Mouse (Mus musculus): ENCODE measurements around the gene Gas8. TPM values are rescaled to one million over a fixed set of nuclear protein-coding genes. Genes with fewer than 3 reads are reported as not detected.
"Not testable (repeated sequence)": the region's sequence is repeated elsewhere in the genome, so short reads cannot be mapped to it uniquely, and the experiment has no call there.

Gas8 gene
- 1 to 10 TPM; 3.7 to 4.2 TPM for total RNA-seq (2021)
- long read RNA-seq, experiment 1, partial matches to known transcripts = 0 of 3 reads
- long read RNA-seq, experiment 1, other reads (novel, unspliced or antisense) = 0 of 3 reads
- long read RNA-seq, experiment 2, transcript Gas8-201 (11 exons, 1,681 nt) = major isoform, 5 of 7 reads
- long read RNA-seq, experiment 2, partial matches to known transcripts = 0 of 7 reads
- long read RNA-seq, experiment 2, other reads (novel, unspliced or antisense) = 2 of 7 reads

DNA sequence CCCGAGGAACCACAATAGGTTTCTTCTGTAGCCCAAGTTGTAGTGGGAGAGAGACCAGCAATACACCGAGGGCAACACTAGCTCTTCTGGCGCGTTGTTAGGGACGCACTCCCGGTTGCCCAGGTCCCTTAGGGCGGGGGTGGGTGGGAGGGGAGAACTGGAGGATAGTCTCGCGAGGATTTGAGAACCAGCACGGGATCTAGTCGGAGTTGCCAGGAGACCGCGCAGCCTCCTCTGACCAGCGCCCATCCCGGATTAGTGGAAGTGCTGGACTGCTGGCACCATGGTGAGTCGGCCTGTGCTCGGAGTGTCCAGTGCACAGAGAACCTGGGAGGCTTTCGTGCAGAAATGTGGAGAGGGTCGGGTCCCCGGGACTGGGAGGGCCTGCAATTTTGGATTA is at the start of gene Gas8:
TSS of gene Gas8 (plus strand) at position 168 of the 400 bp plus-strand sequence.
- DNase-seq = peak; percentile 94
- peak; percentile 44; the same call in 1 of the 2 replicates for TF ChIP-seq CTCF (IDR thresholded peaks at IDR 0.05)
- intact Hi-C loops (cut with DNase I) = no loop called here
- H3K4me3 ChIP-seq = peak within 1 kb of the TSS; percentile 87
- peak within 1 kb of the TSS; percentile 77 for H3K27ac ChIP-seq

DNA sequence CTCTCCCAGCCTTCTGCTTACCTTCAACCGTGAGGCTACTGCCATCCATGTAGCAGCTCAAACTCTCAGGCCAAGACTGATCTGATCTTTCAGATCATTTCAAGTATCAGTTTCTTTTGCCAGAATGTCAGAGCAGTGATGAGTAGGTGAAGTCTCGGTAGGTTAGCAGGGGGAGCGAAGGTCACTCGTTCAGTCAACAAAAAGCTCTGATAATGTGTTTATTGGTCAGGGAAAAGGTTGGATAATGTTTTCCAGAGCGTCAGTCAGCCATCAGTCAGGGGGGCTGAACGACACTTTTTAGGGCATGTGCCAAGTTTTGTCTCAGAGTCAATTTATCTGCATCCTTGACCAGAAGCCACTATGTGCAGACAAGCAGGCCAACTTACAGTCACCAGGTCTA is 45.6 kb upstream of the Gas8 start:
- H3K27ac ChIP-seq; H3K4me3 ChIP-seq; intact Hi-C loops (cut with DNase I); DNase-seq: not testable (repeated sequence)

DNA sequence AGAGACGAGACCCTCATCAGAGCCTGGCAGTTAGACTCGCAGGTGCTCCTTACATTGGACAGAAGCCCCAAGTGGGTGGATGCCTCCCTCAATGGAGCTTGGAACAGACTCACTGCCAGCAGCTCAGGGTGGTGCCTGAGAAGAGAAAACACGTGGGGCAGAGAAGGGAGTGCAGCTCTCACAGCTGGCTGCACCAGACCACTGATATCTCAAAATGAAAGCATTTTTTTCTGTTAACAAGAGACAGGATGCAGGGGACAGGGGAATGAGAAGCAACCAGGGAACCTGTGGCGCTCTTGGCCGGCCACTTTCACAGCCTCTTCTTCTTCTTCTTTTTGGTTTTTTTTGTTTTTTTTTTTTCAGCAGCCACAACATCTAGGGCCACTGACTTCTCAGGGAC is 44.1 kb upstream of the Gas8 start:
- DNase-seq; intact Hi-C loops (cut with DNase I); H3K27ac ChIP-seq; H3K4me3 ChIP-seq: not testable (repeated sequence)

DNA sequence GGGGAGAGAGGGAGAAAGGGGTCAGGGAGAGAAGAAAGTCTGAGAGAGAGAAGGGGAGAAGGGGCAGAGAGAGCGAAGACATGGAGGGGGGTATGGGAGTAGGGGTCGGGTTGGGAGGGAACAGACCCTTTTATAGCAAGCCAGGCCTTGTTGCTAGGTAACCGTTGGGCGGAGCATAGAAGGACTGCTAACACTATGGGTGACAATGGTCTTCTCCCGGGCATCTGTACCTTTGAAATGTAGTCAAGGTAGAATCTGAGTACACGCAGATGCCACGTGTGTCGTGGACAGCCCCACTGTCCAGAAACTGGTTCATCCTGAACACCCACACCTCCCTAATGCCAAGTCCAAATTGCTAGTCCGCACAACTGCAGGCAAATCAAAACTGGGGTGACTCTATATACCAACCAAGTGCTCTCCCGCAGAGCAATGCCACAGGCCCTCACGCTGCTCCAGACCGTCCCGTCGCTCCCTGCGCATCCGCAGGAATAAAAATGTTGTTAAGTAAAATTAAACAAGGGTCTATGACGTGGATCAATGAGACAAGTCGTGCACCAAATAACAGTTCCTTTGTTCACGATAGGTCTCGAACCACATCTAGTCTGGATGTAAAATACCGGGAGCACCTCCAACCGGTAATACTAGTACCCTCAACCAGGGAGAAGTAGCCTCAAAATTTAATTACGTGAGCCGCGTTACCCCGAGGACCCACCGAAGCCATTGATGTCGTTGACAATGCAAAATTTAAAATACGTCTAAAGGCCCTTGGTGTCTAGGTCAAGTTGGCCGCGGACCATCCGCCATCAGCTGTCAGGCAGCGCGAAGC is 41.5 kb upstream of the Gas8 start:
- DNase-seq = no peak
- no peak for TF ChIP-seq CTCF (IDR thresholded peaks at IDR 0.05)
- intact Hi-C loops (cut with DNase I) = no loop called here

DNA sequence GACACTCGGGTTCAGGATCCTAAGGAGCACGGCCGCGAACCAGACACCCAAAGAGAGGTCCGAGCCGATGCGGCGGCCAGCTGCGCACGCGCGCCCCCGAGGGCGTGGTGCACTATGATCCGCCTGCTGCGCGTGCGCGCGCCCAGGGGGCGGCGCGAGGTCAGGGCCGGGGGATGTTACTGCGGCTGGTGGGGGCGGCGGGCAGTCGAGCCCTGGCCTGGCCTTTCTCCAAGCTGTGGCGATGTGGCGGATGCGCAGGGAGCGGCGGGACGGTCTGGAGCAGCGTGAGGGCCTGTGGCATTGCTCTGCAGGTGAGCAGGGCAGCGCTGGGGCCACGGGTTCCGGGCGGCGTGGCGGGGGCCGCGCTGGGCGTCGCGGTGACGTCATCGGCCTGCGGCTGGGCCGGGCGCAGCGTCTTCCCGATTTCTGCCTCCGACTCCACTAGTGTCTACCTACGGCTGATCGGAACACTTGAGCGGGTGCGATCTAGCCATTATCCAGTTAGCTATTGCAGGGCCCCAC is 40.8 kb upstream of the Gas8 start, which contains the start of gene Afg3l1:
TSS of gene Afg3l1 (plus strand) at position 167 of the 522 bp plus-strand sequence.
- peak; percentile 96 for DNase-seq
- Histone ChIP-seq H3K4me3 (peak within 1 kb of the TSS; percentile 91), H3K27ac (peak within 1 kb of the TSS; percentile 99)
- intact Hi-C loops (cut with DNase I) = no loop called here
- no peak for TF ChIP-seq CTCF (IDR thresholded peaks at IDR 0.05)

More for the DNA sequence above, 41.5 kb upstream of the Gas8 start:
- H3K4me3 ChIP-seq = peak overlapping the region; percentile 91
- H3K27ac ChIP-seq = peak overlapping the region; percentile 99

DNA sequence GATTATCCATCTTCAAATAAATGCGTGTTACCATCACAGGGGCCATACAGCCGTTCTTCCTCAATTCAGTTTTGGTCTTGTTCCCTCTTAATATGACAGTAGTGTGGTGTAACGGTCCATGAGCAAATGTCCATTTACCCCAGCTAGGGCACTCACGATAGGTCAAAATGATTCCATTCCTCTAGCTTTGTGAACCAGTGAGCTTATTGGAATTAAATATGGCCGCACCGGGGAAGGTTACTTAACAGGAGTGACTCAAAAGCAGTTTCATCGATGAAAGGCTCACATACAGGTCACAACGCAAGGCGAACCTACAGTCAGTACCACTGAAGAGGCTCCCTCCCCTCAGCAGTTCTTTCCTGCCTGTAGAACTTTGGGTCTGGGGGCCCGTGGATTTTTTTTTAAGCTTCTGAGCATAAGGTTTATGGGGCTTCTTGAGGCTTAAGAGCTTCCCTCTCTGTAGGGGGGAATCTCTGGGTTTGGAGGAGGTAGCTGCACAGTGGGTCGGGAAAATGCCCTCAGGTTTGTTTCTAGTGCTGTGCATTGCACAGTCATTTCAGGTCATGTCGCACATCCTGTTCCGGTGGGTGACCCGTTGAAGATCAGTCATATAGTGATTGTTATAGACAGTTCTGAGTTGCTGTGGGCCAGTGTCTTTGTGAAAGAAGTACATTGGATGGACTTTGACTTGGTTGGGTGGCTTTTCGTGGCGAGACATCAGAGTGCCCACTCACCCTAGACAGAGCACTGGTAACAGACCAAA is 40.0 kb upstream of the Gas8 start:
- peak overlapping the region; percentile 91 for H3K4me3 ChIP-seq
- intact Hi-C loops (cut with DNase I) = no loop called here
- no peak for TF ChIP-seq CTCF (IDR thresholded peaks at IDR 0.05)
- peak overlapping the region; percentile 99 for H3K27ac ChIP-seq
- DNase-seq = no peak

DNA sequence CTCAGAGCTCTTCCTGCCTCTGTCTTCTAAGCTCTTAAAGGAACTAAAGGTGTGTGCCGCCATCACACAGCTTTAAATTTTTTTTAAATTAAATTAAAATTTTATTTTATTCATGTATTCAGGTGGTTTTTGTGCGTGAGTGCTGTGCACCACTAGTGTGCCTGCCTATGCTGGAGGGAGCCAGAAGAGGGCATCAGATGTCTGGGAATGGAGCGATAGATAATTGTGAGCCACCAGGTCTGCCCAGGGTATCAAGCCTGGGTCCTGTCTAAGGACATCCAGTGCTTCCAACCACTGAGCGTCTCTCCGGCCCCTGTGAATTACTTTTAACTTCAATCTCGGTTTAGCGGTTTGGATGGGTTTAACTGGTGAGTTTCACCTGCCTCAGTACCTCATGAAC is 36.0 kb upstream of the Gas8 start:
- intact Hi-C loops (cut with DNase I) = no loop called here
- no peak for DNase-seq
- no peak overlapping the region for H3K27ac ChIP-seq
- peak; percentile 47 for TF ChIP-seq CTCF (IDR thresholded peaks at IDR 0.05)
- H3K4me3 ChIP-seq = no peak overlapping the region

DNA sequence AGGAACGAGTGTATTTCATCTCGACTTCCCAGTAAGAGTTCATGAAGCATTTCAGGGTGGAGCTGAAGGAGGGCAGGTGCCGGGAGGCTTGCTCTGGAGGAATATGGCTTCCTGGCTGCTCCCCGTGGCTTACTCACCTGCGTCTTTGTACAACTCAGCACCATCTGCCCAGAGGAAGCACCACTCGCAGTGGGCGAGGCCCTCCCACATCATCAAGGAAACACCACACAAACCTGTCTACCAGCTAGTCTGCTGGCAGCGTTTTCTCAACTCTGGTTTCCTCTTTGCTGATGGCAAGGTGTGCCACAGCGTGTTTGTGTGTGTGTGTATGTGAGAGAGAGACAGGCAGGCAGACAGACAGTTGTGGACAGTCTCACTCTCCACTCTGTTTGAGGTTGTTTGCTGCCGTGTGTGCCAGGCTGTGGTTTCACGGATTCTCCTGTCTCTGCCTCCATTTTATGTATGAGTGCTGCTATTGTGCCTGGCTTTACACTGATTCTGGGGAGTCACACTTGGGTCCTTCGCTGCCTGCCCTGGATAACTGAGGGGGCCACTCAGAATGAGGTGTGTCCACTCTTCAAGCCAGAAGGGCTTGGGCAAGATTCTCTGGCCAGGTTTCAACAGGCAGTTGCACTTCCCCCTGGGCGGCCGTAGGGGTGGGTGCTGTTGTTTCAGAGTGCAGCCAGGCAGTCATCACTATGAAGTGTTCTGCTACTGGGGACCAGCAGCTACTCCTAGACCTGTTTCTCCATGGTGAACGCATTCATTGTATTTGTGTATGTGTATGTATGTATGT is 27.2 kb upstream of the Gas8 start:
- TF ChIP-seq CTCF (IDR thresholded peaks at IDR 0.05) = no peak
- Histone ChIP-seq H3K27ac (no peak overlapping the region), H3K4me3 (no peak overlapping the region)
- no peak for DNase-seq
- intact Hi-C loops (cut with DNase I) = no loop called here

DNA sequence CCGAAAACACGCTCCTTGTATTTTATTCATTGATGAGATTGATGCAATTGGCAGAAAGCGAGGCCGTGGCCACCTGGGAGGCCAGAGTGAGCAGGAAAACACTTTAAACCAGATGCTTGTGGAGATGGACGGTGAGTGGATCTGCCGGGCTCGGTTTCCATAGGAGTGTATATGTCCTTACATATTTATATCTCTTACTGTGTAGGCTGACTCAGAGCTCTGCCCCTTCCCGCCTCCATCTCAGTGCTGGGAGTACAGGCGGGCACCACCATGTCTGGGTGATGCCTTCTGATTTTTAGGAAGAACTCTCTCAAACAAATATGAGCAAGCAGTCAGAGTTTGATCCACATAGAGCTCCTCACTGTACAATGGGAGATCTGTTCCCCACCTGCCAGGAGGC is 25.7 kb upstream of the Gas8 start:
- intact Hi-C loops (cut with DNase I) = no loop called here
- Histone ChIP-seq H3K27ac (no peak overlapping the region), H3K4me3 (no peak overlapping the region)
- TF ChIP-seq CTCF (IDR thresholded peaks at IDR 0.05) = no peak
- no peak for DNase-seq

DNA sequence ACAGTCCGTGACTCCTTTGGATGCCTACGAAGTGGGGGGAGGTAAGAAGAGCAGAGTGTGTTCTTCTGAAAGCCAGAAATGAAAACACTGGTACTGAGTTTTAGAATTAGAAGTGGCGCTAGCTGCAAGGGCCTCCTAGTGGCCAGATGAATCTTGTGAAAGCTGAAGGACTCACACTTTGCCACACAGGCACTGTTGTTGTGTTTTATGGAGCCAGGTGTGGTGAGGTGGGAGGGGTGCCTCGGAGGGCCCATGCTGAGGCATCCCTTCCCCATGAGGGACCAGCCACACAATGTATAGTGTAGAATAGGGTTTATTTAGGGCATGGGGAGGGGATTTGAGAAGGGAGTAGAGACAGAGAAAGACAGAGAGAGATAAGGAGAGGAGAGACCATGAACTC is 20.9 kb upstream of the Gas8 start:
- intact Hi-C loops (cut with DNase I) = no loop called here
- Histone ChIP-seq H3K4me3 (no peak overlapping the region), H3K27ac (no peak overlapping the region)
- TF ChIP-seq CTCF (IDR thresholded peaks at IDR 0.05) = no peak
- DNase-seq = no peak

DNA sequence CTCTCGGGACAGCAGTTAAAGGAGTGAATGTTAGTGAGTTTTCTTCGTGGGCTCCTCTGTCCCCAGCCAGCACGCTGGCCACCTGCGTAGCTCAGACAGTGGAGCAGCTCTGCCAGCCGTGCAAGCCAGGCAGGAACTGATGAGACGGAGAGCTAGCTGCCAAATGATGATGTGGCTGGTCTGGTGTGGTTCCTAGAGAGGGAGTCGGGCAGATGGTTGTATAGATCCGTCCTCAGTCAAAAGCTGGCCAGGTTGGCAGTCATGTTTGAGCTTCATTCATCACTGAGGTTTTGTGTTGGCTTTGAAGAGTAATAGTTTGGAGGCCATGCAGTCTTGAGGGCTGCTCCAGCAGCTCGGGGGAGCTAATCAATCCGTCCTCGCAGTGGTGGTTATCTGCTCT is 19.7 kb upstream of the Gas8 start:
- no peak for DNase-seq
- intact Hi-C loops (cut with DNase I) = no loop called here
- no peak for TF ChIP-seq CTCF (IDR thresholded peaks at IDR 0.05)
- Histone ChIP-seq H3K27ac (no peak overlapping the region), H3K4me3 (no peak overlapping the region)

DNA sequence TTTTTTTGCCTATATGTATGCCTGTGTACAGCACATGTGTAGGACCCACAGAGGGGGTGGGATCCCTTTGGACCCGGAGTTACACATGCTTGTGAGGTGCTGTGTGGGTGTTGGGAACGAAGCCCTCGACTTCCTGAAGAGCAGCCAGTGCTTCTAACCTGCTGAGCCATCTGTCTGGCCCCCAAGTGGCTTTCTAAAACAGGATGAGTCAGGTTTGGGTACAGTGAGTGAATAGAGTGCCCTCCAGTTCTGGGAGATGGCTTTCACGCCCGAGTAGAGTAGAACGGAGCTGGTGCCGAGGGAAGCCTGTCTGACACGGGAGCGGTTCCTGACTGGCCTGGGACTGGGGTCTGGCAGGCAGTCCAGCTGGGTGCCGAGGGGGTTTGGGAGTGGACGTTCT is 19.1 kb upstream of the Gas8 start:
- DNase-seq = no peak
- TF ChIP-seq CTCF (IDR thresholded peaks at IDR 0.05) = no peak
- H3K27ac ChIP-seq = no peak overlapping the region
- H3K4me3 ChIP-seq = no peak overlapping the region
- intact Hi-C loops (cut with DNase I) = no loop called here

Measured in gastrocnemius, adult 2 months (tissue).